Mouse (Mus musculus) layer of hippocampus, adult 8-10 months (tissue): ENCODE results near the gene Diexf. TPM values are rescaled to one million over a fixed set of nuclear protein-coding genes. Genes with fewer than 3 reads are reported as not detected.

Experiments
- DNase-seq, 2 experiments: peaks; one replicate each; pipeline ENCODE4 v3.0.0; 2022; ENCODE audit warnings: low spot score in 2 of 2
- total RNA-seq, 4 experiments: library from RNA; stranded (reverse); gene quantifications; 2 replicates each; pipeline ENCODE4 v1.2.4; 2022

Gene Diexf
- total RNA-seq, 4 experiments from 2014 or later: 24.8 to 36.4 (median 30.2) TPM

GRCm38 (mm10) chr1:193138669-193139068 is 8.6 kb upstream of the Diexf start:
- no peak for DNase-seq

- no peak for DNase-seq
These were observed 8.0 kb upstream of the Diexf start for GRCm38 (mm10) chr1:193138087-193138486.

DNA sequence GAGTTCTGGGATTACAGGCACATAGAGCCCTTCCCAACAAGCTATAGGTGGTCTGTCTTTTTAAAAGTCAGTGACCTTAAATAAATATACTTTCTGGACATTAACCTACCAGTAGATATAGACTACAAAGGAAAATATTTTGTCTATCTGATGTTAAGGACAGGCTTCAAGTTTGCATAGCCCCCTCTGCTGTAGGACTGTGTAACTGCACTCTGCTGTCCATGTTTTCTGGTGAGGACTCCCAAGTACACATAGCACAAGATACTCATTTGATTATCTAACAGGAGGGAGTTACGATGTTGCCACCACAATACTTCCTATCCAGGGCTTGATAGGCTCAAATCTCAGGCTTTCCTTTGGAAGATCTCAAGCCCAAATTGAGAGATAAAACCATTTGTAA is 3.7 kb upstream of the Diexf start:
- DNase-seq: no peak

DNA sequence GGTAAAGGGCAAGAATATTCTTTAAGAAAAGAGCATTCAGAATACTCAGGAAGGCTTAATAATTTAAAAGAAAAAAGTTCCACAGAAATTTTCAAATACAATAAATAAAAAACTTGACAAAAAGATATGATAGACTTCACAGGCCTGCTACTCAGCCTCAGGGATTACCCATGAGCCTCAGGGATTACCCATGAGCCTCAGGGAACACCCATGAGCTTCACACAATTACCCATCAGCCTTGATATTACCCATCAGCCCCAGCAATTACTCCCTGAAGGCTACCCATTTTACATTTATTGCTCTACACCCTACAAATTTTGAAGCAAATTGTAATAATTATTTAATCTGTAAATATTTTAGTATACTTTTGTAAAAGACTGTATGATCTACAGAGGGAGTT is 2.3 kb upstream of the Diexf start:
- no peak for DNase-seq

- DNase-seq: no peak
These were observed 1.4 kb upstream of the Diexf start for GRCm38 (mm10) chr1:193131311-193131948.

GRCm38 (mm10) chr1:193130839-193131238 is 767 bp upstream of the Diexf start:
- DNase-seq: no peak

- no peak for DNase-seq
These were observed 369 bp upstream of the Diexf start for GRCm38 (mm10) chr1:193130456-193130825.

DNA sequence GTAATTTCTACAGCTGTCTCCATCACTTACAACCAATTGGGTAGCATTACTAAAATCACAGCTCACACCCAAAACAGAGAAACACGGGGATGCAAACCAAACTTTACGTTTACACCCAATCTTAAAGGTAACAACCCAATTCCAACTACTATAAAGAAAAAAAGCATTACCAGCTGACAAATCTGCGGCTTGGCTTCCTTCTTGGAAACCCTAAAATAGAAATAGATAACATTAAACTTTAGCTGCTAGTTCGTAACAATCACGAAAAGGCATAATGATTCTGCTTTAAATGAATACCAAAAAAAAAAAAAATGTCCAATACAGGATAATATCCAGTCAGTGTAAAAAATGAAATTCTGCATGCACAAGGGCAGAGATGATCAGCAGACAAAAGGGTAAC is 751 bp downstream of the Diexf start:
- DNase-seq: no peak

DNA sequence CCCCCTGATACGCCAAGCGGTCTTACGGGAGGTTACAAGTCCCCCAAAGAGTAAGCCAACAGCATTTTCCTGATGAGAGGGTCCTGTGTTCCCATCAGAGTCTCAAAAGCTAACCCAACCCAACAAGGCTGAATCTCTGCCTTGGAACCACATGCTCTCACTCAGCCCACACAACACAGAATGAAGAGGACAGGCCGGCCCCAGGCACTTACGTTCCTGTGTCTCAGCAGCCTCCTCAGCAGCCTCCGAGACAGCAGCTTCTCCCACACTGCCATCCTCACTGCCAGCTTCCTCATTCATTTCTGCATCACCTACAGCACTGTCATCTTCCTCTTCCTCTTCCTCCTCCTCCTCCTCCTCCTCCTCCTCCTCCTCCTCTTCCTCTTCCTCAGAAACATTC is 2.0 kb downstream of the Diexf start:
- no peak for DNase-seq

- DNase-seq: no peak
These were observed 4.2 kb downstream of the Diexf start for GRCm38 (mm10) chr1:193125835-193126234.

- DNase-seq: no peak
These were observed 6.8 kb downstream of the Diexf start for GRCm38 (mm10) chr1:193123290-193123689.

DNA sequence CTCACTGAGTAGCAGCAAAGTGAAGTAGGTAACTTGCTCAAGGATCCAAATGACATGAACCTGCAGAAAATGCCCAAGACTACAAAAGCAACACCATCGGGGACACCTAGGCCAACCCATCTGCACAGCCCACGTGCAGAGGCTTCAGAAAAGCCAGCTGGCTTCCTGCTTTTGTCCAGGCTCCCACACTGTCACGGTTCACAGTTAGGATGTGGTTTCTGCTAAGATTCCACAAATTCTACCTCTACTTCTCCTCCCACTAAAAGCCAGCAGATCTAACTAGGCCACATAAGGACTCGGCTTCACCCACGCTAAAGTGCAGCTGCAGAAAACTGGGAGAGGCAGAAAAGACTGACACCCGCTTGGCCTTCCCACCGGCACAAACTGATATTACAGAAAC is 7.3 kb downstream of the Diexf start:
- no peak for DNase-seq

DNA sequence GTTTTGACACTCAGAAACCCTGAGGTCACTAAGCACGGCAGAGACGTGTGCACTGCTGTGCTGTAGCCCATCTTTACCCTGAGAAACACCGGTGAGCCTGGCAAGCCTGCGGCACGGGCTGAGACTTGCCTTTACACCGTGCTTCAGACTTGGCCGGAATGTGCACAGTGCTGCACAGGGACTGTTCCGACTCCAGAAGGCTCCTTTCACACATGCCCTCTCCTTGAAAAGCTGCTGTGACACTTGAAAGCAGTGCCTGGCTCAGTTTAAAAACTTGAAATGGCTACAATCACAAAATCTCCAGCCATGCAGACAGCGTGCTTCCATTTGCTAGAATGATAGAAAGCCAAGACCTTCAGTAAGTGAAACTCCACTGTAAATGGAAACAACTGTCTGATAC is 18.0 kb downstream of the Diexf start:
- DNase-seq: no peak

DNA sequence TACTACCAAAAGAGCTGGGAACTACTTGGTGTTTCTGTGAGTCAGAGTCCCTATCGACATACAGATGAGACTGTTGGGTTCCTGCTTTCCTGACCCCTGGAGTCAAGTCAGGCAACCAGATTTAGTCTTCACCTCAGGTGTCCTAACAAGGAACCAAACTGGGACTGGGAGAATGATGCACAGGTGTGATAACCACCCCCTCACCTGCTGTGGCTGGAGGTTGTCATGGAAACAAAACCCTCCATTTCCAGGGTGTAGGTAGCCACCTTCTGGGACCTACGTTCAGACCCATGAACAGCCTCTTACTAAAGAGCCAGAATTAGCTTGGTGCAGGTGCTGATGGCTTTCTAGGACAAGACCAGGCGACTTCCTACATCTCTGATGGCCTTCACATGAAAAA is 27.1 kb downstream of the Diexf start:
- no peak for DNase-seq

DNA sequence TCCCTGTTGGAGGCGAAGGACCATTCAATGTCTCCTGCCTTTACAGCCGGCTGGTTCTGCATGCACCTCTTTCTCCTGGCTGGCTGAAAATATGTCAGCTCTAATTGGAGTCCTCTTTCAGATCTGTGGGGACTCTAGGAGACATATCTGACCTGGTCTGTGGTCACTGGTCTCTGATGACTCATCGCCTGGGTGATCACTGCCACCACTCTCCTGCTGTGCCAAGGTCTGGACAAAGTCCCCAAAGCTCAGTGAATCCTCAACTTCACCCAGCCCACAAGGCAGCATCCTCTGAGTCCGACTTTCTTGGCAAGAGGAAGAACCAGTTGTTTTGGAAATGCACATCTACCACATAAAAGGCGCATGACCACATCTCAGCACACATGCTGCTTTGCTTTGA is 27.5 kb downstream of the Diexf start:
- DNase-seq: no peak

DNA sequence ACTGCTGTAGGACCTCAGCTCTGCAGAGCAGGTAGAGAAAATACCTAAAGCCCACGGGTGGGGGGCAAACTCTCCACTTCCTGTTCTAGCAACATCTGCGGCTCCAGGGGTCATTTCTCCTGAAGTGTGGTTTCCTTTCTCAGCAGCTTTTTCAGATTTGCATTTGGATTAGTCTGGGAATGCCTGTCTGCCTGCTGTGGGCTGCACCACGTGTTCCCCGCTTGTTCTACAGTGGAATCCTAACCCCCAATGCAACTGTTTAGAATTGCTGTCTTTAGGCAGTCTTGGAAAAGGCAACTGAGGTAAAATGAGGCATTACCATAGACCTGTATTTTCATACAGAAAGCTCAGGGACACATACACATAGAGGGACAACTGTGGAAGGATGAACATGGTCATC is 28.0 kb downstream of the Diexf start:
- DNase-seq: no peak

DNA sequence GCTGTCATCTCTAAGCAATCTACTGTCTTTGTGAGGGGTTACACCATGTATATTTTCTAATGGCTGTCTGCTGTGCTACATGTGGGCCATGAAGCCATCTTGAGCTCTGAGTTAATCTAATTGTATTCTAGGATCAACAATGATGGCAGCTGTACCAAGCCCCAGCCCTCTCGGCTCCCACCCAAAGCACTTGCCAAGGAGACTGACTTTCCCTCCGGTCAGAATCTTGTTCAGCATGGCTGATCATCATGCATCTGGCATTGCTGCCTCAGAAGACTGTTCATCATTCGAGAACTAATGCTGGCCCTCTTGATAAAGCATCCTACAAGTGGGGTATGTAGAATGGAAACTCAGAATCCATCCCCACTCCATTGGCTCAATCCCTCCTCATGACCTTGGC is 31.1 kb downstream of the Diexf start:
- no peak for DNase-seq

GRCm38 (mm10) chr1:193093596-193093995 is 36.5 kb downstream of the Diexf start:
- DNase-seq: no peak

DNA sequence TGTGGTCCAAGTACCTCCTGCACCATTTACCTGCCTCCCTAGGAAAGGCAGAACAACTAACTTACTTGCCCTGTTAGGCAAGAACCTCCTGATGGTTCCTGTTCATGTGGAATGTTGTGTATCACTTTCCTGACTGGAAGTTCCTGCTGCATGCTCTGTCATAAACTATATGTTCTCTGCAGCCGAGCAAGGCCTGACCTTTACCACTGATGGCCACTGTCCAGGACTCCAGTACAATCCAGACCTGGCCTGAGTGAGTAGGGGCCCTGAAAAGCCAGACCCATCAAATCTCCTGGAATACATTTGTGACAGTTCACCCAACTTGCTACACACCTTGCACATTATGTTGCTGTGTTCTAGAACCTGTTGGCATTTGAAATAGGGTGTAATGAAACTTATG is 37.3 kb downstream of the Diexf start:
- DNase-seq: no peak

DNA sequence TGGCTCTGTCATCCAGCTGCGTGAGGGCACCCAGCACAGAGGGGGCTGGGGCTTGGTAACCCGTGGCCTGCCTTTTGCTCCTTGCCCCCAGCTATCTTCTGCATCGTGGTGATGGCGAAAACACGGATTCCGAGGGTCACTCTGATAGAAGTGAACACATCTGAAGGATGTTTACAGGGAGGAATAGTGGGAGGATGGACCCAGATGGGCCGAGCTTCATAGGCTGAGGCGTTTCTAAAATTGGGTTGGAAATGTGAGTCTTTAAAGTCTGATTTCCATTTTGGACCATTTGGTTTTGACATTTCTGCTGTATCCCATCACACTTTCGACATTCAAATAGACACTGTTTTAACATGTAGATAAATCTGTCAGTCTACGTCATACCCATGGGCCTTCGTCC is 39.2 kb downstream of the Diexf start:
- DNase-seq: no peak

GRCm38 (mm10) chr1:193090211-193090871 is 39.7 kb downstream of the Diexf start:
- DNase-seq: peak; percentile 57 to 62

DNA sequence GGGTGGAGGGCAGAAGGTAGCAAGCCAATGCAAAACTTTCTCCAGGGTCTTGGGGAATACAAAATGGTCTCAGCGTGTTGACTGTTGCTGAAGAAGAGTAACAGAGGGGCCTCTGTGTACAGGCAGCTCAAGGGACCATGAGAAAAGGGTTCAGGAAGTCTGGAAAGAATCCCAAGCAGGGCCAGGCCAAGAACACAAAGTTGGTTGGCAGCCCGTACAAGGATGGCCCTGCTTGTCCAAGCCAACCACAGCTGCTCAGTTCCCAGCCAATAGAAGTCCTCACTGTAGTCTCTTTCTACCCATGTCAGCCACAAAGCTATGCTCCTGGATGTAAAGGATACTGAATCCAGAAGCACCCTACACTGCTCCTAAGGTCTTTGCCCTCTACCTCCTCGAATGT is 40.4 kb downstream of the Diexf start:
- DNase-seq: no peak

GRCm38 (mm10) chr1:193089211-193089610 is 40.9 kb downstream of the Diexf start:
- DNase-seq: no peak
